Mouse (Mus musculus) ovary, postnatal 14 days (tissue): ENCODE measurements around the gene Eif2s2.
A peak's percentile ranks its signal among the peaks of the same experiment; 100 is the strongest.
"Not testable (repeated sequence)": the region's sequence is repeated elsewhere in the genome, so short reads cannot be mapped to it uniquely, and the experiment has no call there.

Experiments used
- DNase-seq: peaks from one replicate; pipeline ENCODE4 v3.0.0; 2022; ENCODE audit warnings: low spot score

Eif2s2 gene

GRCm38 (mm10) chr2:154892201-154893044, at the start of gene Eif2s2:
Gene Eif2s2, minus strand, starts transcription at chr2:154892935.
- DNase-seq: peak; percentile 92

DNA sequence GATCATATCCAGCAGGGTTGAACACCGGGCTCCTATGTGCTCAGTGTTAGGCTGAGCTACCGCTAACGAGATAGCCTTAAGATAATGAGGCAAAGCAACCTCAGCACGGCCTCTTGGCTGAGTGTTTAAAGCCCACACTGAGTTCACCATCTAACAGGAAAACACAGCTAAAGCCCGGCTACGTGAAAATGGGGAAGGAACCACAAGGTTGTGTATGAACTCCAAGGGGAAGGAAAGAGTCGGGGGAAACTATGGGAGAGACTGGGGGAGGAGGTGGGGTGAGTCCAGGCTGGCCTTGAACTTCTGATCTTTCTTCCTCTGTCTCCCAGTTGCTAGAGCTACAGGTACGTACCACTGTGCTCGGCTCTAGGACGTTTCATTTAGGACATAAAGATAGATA, 49.2 kb upstream of the Eif2s2 start:
- DNase-seq: no peak

- DNase-seq: no peak
These were observed 45.0 kb upstream of the Eif2s2 start for GRCm38 (mm10) chr2:154937547-154938390.

DNA sequence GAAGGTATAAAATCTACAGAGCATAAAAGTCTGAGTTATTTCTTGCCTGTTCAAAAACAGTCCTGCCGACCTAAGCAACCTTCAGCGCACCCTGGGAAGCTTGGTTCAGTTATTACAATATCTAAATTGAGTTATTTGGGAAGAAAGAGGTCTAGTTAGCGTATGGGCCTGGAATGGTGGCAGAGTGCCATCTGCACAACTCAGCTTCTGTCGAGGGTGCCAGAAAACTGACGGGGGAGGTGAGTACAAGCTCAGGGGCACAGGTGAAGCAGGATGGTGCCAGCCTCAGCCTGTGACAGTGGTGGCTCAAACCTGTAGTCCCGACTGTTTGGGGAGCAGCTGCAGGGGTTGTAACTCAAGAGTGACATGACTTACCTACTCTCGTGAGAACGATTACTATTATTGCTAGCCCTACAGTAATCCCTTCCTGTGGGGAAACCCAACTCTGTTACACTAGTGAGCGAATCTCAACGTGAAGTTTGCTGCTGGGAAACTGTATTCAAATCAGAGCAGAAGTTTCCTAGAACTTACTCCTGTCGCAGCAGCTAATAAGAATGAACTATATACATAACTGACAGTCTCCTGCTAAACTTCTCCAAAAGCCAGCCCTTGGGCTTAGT, 43.9 kb upstream of the Eif2s2 start:
- no peak for DNase-seq

- DNase-seq: no peak
These were observed 43.4 kb upstream of the Eif2s2 start for GRCm38 (mm10) chr2:154936106-154936505.

GRCm38 (mm10) chr2:154933884-154934283, 41.1 kb upstream of the Eif2s2 start:
- no peak for DNase-seq

GRCm38 (mm10) chr2:154928298-154928697, 35.6 kb upstream of the Eif2s2 start:
- no peak for DNase-seq

DNA sequence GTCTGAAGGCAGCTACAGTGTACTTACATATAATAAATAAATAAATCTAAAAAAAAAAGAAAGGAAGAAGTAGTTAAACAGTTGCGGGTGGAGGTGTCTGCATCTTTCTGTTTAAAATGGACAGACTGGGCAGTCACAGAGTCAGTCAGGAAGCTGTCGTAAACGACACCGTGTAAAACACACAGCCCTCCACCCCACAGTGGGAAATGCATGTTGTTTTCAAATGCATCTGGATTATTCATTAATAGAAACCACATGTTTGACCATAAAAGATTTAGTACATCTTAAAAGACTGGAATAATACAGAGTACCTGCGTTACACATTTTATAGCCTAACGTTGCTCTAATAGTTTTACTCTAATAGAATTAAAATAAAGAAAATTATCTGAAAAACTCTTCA, 34.1 kb upstream of the Eif2s2 start:
- DNase-seq: no peak

GRCm38 (mm10) chr2:154925411-154926031, 32.8 kb upstream of the Eif2s2 start:
- DNase-seq: no peak

GRCm38 (mm10) chr2:154922134-154922533, 29.4 kb upstream of the Eif2s2 start:
- not testable (repeated sequence) for DNase-seq

- DNase-seq: no peak
These were observed 28.2 kb upstream of the Eif2s2 start for GRCm38 (mm10) chr2:154920896-154921295.

DNA sequence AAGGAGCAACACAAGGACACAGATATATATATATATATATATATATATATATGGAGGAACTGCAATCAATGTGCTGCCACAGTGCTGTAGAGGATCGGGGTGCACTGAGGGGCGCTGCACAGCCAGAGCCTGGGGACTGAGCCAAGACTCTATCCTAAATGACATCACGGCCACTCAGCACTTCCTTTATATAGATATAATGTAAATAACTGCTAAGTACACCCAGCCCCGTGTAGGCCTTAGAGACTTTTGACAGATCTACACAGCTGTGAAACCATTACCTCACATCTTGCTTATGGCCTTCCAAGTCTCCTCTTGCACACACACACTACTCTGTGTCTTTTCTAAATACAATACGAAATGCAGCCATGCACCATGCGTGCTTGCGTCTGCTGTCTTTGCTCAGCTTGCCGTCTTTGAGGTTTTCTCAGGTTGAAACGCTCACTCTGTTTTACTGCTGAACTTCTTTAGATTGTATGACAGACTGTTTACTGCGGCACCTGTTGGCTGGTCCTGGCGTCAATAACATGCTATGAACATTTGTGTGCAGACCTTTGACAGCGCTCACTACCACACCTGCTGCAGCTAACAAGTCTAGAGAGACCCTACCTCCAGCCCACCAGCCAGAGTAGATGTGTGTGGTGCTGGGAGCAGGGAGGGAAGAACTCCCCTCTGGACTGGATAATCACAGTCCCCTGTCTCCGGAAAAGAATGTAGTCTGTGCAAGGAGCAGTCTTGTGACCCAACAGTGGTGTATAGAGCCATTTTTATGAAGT, 25.3 kb upstream of the Eif2s2 start:
- DNase-seq: no peak

- DNase-seq: no peak
These were observed 23.8 kb upstream of the Eif2s2 start for GRCm38 (mm10) chr2:154916547-154916946.

- DNase-seq: no peak
These were observed 23.3 kb upstream of the Eif2s2 start for GRCm38 (mm10) chr2:154915922-154916541.

DNA sequence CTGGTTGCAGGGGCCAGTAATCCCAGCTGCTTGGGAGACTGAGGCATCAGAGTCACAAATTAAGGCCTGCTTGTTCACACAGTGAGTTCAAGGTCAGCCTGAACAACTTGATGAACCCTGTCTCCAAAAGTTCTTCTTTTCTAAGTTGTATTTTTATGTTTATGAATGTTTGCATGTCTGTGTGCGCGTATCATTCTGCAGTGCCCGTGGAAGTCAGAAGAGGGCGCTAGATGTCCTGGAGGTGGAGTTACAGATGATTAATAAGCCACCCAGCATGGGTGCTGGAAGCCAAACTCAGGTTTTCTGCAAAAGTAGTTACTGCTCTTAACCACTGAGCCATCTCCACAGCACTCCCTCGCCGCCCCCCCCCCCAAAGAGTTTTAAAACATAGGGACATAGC, 17.1 kb upstream of the Eif2s2 start:
- DNase-seq: no peak

- DNase-seq: not testable (repeated sequence)
These were observed 15.5 kb upstream of the Eif2s2 start for GRCm38 (mm10) chr2:154908223-154908622.

DNA sequence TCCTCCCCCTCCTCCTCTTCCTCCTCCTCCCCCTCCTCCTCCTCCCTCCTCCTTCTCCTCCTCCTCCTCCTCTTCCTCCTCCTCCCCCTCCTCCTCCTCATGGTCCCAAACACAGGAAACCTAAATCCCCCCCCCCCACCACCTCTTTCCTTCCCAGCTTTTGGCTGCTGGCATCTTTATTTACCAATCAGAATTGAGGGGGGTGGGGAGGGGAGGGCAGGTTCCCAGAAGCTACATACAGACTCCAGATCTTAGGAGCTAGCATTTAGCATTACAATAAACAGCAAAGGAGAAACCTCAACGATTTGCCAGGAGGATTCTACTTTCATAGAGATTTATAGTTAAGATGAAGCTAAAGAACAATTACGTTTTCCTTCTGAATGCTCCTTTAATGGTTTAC, 13.1 kb upstream of the Eif2s2 start:
- DNase-seq: no peak

- no peak for DNase-seq
These were observed 9.4 kb upstream of the Eif2s2 start for GRCm38 (mm10) chr2:154902111-154902510.

DNA sequence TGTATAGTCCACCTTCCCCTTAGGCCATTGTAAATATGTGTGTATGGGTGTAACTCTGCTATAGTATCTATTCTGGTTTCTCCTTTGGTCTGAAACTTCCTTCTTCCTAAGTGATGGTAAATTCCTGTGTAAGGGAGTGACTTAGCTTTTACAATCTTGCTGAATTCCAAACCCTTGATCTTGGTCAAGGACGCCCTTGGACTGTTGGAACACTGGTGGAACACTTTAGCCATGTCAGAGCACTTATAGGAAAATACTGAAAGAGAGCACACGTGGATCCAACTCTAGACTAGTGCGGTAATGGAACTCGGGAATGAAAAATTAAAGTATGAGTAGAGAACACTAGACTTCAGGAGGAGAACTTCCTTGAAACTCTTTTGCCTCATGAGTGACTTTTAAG, 6.7 kb upstream of the Eif2s2 start:
- DNase-seq: not testable (repeated sequence)

- DNase-seq: not testable (repeated sequence)
These were observed 6.3 kb upstream of the Eif2s2 start for GRCm38 (mm10) chr2:154899004-154899403.

DNA sequence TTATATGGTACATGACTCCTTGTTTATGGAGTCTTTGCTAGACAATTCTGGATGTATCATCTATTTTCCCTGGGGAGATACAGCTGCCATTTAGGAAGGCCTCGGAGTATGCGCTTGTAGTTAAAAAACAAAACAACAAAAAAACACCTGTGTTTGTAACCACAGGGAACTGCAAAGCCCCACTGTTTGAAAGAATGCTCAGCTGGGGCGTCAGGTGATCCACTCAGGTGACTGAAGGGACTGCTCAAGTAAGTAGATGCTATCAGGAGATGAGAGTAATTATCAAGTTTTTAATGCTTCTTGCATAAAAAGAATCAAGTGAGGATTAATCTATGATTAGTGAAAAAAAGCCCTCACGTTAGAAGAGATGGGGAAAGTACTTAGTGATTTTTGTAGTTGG, 813 bp upstream of the Eif2s2 start:
- no peak for DNase-seq
